31 mouse cellular contexts compared by ENCODE assay signal in the genomic region with DNA sequence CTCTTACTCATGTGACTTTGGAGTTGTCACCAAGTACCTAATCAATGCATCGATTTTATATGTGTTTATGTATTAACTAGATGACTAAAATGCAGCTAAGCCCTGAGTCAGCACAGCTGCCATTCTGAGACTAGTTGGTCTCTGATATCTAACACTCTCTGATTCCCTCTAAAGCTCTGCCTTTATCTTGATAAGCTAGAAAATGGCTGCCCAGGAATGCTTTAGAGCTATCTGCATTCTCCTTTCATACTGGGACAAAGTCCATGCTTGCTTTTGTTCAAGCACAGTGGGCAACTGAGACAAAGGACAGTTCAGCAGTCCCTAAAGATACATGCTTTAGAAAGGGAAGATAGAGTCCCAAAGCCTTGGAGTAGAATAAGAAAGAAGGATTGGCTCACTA. TPM values are rescaled to one million over a fixed set of nuclear protein-coding genes. Genes with fewer than 3 reads are reported as not detected.
"Had no signal": no experiment of that assay in that cellular context is flagged by ENCODE, and none has a peak within 500 bp of the region (broad histone marks: within the 10 kb centered on the region; RNA-seq: fewer than 3 reads in every experiment).

No protein-coding gene starts in this region.

- ATAC-seq: midbrain, embryonic 13.5 days; midbrain, embryonic 16.5 days had no signal

- H3K36me3 ChIP-seq: kidney, embryonic 15.5 days; limb, embryonic 12.5 days; limb, embryonic 15.5 days; lung, embryonic 15.5 days; neural tube, embryonic 13.5 days had no signal

- H3K4me1 ChIP-seq: kidney, embryonic 15.5 days; limb, embryonic 12.5 days; limb, embryonic 15.5 days; lung, embryonic 15.5 days; midbrain, embryonic 13.5 days; neural tube, embryonic 13.5 days had no signal

- H3K4me2 ChIP-seq: kidney, embryonic 15.5 days; limb, embryonic 12.5 days; limb, embryonic 15.5 days; lung, embryonic 15.5 days; midbrain, embryonic 13.5 days; neural tube, embryonic 13.5 days had no signal

- DNase-seq: kidney, adult 11 months; kidney, adult 8-10 months; kidney, postnatal 10 days; kidney, postnatal 4 days; left cerebral cortex, postnatal 4 days; lung, adult 18-20 months; lung, postnatal 10 days; lung, postnatal 4 days; thymus, adult 18-20 months; thymus, postnatal 36 days had no signal

- H3K27ac ChIP-seq: kidney, embryonic 15.5 days; limb, embryonic 12.5 days; limb, embryonic 15.5 days; liver, embryonic 14.5 days; lung, embryonic 15.5 days; midbrain, embryonic 13.5 days; neural tube, embryonic 13.5 days had no signal

- H3K27me3 ChIP-seq: kidney, embryonic 15.5 days; limb, embryonic 12.5 days; limb, embryonic 15.5 days; lung, embryonic 15.5 days; midbrain, embryonic 13.5 days; neural tube, embryonic 13.5 days had no signal

- H3K9ac ChIP-seq: kidney, embryonic 15.5 days; limb, embryonic 12.5 days; limb, embryonic 15.5 days; liver, embryonic 14.5 days; lung, embryonic 15.5 days; midbrain, embryonic 13.5 days; neural tube, embryonic 13.5 days had no signal

- H3K4me3 ChIP-seq: kidney, embryonic 15.5 days; limb, embryonic 12.5 days; limb, embryonic 15.5 days; lung, embryonic 15.5 days; midbrain, embryonic 13.5 days; myocyte; neural tube, embryonic 13.5 days had no signal

- H3K9me3 ChIP-seq: kidney, embryonic 15.5 days; limb, embryonic 12.5 days; limb, embryonic 15.5 days; lung, embryonic 15.5 days; midbrain, embryonic 13.5 days; neural tube, embryonic 13.5 days had no signal

RNA-seq across cellular contexts. Expression of a gene that starts 16.1 kb away (rescaled TPM):
- total RNA-seq: layer of hippocampus, adult 18-20 months; left cerebral cortex, adult 8-10 months; left cerebral cortex, postnatal 14 days; left cerebral cortex, postnatal 4 days; megakaryocyte progenitor cell, adult 5-6 weeks; megakaryocyte-erythroid progenitor cell, adult 5-6 weeks; monocyte, adult 5-6 weeks; neutrophil, adult 5-6 weeks had no signal
- polyA plus RNA-seq: midbrain, embryonic 13.5 days; midbrain, embryonic 16.5 days; myocyte; neural tube, embryonic 13.5 days; small intestine, adult 2 months; testis, adult 2 months; urinary bladder, adult 2 months had no signal

RNA-seq across cellular contexts. Expression of a gene that starts 41.9 kb away (rescaled TPM):
- total RNA-seq: layer of hippocampus, adult 18-20 months; layer of hippocampus, postnatal 14 days; left cerebral cortex, adult 8-10 months; left cerebral cortex, postnatal 14 days; left cerebral cortex, postnatal 4 days; megakaryocyte progenitor cell, adult 5-6 weeks; megakaryocyte-erythroid progenitor cell, adult 5-6 weeks; monocyte, adult 5-6 weeks; neutrophil, adult 5-6 weeks had no signal
- polyA plus RNA-seq: midbrain, embryonic 16.5 days; small intestine, adult 2 months; spleen, adult 2 months; urinary bladder, adult 2 months had no signal
